Mouse (Mus musculus) activated CD4-positive, CD25-positive, alpha-beta regulatory T cell, adult 4 months (primary cell): Measurements from ENCODE around the gene Tnfrsf1b. TPM values are rescaled to one million over a fixed set of nuclear protein-coding genes. Genes with fewer than 3 reads are reported as not detected.

Experiments used
- ATAC-seq: one replicate; pipeline ENCODE4 v1.8.0; 2017
- polyA plus RNA-seq, 2 experiments: library from polyadenylated mRNA; unstranded; fragments of 100-300 nt; shearing (Covaris generic); gene quantifications; one replicate each; pipeline ENCODE4 v1.2.1; 2017

Tnfrsf1b gene
- 100 to 1,000 TPM in 1 of 2 experiments, 10 to 100 TPM in 1; 87.9 to 139 TPM for polyA plus RNA-seq

DNA sequence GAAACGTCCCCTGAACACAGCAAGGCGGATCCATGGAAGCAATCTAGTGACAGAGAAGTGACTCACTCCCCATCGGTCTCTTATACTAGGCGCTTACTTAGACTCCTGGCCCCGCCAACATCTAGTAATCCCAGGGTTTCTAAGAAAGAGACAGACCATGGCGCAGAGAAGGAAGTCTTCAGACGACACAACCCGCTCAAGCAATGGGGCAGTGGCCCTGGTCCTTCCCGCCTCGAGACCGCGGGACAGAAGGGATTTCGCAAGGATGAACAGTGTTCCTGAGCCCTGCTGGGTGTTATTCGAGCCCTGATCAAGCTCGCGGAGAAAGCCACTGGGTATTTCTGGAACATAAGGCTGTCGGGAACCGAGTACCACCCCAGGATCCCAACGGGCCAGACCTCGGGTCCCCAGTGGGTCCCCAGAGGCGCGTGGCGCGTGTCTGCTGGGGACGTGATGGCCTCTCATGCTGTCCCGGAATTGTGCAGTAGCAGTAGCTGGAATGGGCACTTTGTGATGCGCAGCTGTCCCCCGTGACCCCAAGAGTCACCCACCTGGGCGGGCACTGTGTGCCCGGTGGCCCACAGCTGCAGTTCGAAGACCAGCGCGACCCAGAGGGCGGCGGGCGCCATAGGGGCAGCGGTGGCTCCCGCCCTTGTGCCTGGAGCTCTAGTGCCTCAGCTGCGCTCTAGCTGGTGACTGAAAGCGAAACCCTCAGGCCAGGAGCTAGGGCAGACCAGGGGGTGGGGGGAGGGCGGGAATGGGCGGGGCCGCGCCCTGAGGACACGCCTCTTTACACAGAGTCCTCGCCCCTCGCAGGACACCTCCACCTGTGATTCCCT lies at the start of gene Tnfrsf1b:
Gene Tnfrsf1b (minus strand): TSS at position 698 of the 839 bp plus-strand sequence.
- peak; percentile 47 for ATAC-seq

DNA sequence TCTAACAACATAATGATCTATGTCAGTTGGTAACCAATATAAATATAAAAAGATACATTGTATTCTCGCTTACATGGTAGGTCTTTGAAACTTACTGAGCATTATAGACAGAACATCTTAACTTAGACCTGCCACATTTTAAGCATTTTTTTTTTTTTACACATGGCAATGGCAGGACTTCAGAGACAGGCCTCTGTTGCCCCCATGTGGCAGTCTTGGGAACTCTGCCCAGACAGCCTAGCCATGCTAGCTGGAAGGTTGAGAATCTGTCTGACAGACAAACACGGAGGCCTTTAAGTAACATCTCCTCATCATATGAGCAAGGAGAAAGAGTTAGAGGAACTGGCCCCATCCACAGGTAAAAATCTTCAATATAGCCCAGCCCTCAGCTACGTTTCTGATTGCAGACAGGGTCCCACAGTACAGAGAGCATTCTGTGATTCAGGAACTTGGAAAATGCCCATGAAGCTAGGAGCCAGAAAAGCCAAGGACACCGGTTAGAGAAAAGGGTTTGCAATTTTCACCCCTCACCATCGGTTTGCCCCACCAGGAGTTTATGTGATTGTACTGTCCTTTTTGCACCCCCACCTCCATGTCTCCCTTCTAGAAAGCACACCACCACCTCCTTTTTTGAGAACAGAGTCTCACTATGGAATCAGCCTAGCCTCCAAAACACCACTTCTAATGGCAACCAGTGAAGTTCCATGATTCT lies 49.1 kb upstream of the Tnfrsf1b start:
- peak; percentile 56 for ATAC-seq

DNA sequence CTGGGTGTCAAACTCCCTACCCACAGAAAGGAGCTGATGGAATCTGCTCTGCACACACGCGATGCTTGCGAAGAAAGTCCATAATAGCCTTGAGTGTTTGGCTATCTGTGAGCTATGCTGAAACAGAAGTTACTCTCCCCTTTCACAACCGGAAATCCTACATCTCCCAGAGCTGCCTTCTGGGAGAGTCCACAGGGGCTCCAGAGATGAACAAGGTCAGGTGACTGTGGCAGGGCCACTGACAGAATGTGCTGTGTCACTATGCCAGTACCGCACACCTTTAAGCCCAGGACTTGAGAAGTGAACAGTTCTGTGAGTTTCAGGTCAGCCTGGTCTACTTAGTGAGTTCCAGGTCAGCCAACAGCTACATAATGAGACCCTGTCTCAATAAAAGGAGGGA lies 47.9 kb upstream of the Tnfrsf1b start:
- ATAC-seq = no peak

DNA sequence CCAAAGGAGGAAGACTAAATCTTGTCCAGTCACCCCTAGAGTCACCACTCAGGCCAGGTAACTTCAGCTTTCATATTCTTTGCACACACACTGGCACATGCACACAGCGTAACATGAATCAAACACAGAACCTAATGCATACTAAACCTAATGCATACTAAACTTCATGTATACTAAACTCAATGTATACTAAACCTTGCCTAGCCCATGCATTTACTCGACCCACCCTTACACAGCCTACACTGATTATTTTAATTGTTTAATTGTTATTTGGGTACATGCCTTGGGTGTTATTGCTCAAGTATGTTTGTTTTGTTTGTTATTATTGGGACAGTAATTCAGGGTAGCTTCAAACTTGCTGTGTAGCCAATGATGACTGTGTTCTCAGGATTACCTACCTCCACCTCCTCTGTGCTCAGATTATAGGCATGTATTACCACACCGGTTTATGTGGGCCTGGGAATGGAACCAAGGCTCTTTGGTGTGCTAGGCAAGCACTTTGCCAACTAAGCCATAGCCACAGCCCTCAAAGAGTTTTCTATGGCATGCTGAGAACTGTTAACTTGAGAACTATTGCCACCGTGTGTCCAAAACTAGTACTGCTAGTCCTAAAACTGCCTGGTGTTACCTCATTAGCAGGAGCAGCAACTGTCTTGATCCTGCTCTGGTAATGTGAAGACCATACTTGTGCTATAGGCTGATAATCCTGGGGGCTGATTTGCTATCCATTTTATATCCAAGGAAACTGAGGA lies 39.9 kb upstream of the Tnfrsf1b start:
- ATAC-seq = peak; percentile 67

DNA sequence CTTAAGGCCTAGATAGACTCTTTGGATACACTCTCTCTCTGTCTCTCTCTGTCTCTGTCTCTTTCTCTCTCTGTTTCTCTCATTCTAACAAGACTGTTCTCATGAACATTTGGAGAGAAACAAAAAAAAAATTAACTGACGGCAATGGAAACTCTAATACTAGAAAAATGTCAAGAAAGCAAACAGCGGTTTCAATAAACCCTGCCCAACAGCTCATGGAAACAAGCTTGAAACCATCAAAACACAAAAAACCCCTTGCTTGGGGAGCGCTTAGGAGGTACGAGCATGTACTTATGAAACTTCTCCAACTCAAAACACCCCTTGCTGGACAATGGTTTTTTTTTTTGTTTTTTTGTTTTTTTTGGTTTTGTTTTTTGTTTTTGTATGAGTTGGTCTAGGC lies 38.0 kb upstream of the Tnfrsf1b start:
- peak; percentile 58 for ATAC-seq

DNA sequence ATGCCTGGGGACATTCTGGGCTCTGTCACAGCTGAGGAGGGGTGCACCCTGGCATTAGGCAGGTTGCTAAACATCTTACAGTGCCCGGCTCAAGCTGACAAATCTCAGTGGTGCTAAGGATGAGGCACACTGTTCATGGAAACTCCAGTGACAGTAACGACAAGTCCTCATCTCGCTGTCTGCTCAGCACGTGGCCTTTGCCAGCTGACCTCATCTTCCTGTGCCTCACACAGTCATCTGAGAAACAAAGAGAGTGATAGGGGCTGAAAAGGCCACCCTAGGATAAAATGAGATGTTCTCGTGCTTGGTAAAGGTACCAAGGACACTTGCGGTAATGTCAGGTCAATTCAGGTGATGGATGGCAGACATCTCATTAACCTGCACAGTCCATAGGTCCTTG lies 36.8 kb upstream of the Tnfrsf1b start:
- ATAC-seq = peak; percentile 57

DNA sequence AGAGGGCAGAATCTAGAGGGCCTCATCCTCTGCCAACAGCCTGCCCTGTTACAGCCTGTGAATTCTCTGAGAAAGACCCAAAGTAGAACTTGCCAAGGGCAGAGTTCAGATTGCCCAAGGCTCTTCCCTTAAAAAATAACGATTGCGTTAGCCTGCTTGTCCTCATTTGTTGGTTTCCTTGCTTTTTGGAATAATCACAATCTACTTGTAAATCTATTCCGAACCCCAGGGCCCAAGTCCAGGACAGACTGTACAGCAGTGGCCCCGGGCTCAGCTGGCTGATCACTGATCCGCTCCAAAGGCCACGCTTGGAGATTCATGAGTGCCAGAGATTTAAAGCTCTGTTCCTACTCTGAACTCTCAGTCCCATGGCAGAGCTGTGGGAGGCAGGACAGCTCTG lies 34.3 kb upstream of the Tnfrsf1b start:
- ATAC-seq = no peak

DNA sequence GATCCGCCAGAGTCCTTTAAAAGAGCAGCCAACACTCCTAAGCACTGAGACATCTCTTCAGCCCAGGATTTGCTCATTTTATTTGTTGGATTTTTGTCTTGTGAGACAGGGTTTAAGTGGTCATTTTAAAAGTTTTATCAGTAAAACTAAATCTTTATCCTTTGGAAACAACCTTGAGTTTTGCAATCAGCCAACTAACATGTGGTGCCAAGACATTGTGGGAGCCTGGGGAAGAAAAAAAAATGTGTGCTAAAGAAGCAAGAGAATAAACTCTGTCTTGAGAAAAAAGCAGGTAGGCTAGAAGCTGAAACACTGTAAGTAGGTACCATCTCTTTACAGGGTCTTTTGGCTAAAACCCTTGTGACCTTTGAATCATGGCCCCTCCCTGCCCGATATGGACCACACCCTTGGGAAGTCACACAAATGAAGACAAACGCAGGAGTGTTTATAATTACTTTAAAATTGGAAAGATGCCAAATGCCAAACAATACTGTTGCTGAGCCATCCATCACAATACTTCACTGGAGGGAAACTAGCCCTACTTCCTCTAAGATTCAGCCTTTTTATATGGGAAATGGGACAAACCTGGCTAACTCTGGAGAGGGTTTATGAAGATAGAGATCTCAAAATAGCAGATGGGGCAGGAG lies 32.2 kb upstream of the Tnfrsf1b start:
- ATAC-seq = no peak

DNA sequence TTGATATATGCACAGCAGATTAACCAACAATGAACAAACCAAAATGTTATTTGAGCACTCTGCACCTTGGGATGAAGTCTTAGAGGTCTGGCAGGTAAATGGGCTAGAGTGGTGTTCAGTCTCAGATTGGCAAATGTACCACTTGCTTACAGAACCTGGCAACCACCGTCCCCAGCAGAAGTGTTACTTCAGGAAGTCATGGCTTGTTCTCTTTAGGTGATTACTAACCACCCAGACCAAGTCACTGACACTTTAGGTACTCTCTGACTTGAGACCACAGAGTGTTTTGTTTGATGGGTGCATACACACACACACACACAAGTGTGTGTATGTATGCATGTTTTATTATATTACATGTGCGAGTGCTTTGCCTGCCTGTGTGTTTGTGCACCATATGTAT lies 31.6 kb upstream of the Tnfrsf1b start:
- ATAC-seq = peak; percentile 29

DNA sequence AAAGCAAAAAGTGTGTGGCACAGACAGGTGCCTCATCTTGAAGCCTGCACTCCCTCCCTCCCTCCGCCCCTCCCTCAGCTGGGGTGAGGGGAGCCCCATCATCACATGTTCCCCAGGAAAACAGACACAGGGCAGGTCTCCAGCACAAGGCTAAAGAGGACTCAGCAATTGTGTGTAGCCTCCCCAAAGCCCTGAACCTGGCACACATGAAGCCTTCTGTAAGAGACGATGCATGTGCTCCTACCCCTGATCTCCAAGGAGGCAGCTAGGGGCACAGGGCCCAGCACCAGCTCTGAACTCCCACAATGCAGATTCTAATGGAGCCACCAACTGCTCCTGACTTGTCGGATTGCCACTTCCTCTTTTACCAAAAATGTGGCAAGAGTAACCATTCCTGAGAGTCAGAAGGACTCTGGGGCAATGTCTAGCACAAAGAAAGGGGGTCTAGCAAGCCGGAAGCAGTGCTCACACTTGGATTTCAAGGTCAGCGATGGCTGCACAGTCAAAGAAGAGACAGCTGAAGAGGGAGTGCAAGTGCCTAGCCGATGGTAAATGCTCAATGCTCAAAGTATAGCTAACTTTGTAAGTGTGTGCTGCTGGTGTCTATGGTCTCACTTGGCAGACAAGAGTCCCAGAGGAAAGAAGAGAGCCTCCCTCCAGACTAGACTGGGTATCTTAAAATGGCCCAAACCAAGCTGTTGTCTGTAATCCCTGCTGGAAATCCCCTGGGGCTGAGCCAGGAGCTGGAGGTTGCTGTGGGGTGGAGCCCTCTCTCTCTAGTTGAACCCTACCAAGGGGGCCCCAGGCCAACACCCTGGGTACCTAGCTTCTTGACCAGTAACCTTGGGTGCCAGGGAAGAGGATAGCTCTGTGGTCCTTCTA lies 29.9 kb upstream of the Tnfrsf1b start:
- no peak for ATAC-seq

DNA sequence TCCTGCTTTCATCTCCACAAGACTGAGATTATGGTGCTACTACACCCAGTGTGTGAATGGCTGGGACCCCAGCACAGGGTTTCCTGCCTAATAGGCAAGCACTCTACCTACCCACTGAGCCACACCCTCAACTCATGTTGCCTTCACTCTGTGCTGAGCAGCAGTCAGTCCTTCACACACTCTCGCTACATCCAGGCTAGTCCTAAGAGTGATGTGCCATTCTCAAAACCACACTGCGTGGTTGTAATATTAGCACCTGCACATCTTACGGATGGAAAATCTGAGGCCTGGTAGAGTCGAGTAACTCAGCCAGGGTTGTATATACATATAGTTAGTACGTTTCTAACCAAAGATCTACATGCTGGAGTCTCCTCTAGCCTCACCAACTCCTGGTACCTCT lies 28.2 kb upstream of the Tnfrsf1b start:
- ATAC-seq = peak; percentile 69

DNA sequence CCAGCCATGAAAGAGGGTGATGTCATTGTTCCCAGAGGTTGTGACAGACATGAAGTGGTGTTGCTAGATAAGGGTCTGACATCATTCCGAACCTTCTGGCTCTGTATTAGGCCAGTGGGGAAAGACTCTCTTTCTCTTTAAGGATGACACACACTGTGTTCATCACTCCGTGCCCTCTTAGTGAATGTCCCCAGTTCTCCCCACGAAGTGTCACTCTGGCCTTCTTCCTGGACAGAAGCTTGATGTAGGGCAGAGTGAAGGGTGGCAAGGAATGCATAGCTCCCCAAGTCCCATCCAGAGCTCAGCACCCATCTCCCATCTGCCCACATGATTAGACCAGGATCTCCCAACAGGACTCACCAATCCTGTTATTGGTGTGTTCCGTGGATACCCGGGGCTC lies 27.3 kb upstream of the Tnfrsf1b start:
- no peak for ATAC-seq

DNA sequence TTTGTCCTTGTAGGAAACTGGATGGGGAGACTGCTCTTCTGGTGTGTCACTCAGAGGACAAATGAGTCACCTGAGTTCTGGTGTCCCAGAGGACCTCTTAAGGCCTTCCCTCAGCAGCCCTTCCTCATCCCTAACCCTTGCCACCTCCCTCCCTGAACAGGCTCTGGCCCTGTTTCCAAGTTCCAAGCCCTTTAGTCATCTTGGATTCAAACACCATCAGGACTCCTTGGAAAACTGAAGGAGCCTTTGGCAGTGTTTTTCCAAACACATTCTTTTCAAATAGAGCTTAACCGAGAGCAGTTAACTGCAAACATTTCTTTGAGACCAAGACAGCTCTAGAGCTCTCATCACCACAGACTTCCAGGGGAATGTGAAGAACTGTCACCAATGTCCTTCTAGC lies 26.1 kb upstream of the Tnfrsf1b start:
- no peak for ATAC-seq

DNA sequence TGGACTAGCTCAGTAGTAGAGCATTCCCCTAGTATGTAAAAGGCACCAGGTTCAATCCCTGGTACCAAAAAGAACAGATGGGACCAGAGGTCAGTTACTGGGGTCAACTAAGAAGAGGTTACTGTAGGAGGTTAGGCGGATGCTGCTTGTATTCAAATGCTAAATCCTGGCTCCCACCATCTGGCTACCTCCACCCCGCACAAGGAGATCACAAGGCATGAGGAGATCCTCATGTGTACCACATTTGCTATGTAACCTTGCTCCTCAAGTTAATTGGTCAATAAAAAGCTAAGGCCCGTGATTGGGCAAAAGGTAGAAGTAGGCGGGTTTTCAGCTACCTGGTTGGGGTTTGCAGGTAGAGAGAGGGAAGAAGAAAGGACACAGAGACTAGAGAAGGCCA lies 25.0 kb upstream of the Tnfrsf1b start:
- ATAC-seq = no peak

DNA sequence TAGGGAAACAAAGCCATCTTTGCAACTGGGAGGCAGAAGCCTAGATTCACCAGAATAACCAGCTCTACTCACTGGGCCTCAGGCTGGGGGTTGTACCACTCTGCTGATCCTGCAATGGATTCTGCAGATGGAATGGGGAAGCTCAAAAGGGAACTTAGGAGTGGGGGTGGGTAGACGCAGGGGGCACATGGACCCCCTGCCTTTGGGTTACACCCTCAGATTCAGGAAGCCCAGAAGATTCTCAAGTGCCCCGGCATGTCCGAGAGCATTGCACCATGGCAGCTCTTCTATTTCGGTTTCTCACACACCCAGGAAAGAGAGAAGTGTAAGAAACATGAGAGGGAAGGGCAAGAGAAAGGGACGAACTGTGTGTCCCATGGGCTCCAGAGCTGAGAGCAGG lies 23.5 kb upstream of the Tnfrsf1b start:
- ATAC-seq = no peak

DNA sequence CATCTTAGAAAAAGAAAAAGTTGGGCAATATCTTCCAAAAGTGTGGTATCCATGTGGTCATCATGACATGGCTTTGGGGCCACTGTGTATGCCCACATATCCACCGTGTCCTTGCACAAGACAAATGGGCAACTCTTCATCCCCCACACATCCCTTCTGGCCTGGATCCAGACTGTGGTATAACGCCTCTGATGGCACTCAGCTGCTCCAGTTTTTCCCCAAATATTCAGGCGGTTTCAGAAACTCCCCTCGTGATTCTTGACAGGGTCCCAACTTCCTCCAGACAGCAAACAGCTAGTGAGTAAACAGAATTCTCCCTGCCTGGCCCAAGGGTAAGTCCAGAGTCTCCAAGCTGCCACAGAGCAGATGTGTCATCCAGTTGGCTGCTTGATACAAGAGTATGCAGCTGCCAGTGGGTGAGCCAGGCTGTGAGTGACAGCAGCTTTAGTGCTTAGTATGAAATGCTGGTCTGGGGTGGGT lies 21.0 kb upstream of the Tnfrsf1b start:
- ATAC-seq = no peak

DNA sequence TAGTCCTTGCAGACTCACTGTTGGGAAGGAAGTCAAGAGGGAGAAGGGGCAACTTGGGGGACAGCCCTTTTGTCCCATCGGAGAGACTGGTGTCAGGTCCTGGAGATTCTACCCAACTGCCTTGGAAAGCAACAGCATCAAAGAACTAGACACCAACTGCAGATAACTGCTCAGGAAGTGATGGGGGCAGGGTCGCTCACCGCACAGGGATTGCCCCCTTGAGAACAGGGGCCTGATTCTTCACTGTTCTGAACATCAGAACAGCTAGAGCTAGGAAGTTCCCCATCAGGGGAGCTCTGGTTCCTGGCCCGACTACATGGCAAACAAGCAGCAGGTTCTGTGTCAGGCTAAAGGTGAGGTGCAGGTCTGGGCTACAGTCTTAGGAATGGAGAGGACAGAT lies 19.8 kb upstream of the Tnfrsf1b start:
- ATAC-seq = peak; percentile 72

DNA sequence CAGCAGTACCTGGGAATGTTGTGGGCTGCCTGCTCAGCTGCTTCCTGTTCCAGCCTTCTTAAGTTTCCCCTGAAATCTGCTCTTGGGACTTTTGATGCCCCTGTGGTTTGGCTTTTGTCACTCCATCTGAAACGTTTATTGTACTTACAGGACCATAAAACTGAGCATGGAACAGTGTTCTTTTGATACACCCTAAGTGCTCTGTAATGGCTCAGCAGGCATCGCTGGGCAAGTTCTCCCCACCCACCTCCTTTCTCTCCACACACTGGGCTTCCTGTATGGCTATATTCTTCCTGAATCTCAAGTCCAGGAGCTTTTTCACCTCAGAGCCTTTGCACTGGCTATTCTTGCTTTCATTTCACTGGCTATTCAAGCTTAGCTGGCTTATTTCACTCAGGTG lies 18.1 kb upstream of the Tnfrsf1b start:
- ATAC-seq = no peak

DNA sequence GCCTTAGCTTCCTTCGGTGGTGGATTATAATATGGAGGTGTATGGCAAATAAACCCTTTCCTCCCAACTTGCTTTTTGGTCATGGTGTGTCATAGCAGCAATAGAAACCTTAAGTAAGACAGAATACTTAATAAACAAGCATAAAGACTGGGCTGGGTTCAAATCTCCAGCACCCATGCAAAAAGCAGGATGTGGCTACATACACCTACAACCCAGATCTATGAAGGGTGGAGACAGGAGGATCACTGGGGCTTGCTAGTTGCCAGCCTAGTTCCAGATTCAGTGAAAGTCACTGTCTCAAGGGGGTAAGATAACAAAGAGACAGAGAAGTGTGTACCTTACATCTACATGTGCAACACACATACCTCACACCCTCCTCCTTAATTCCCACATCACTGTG lies 16.9 kb upstream of the Tnfrsf1b start:
- peak; percentile 52 for ATAC-seq

DNA sequence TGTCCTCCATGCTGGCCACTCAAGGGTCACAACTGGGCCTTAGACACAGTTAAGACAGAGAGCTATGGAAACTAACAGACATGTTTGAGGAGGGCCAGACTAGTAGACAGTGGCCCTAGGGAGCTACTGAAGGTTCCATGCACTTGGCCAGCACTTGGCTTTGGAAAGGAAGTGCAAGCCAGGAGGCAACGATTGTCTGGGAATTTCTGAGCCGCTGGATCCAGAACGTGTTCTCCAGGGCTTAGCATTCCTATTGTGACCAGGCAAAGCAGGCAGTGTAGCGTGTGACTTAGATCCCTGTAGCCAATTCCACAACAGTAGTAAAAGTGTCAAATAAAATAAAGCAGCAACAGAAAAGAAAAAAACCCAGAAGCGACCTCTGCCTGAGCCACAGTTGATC lies 14.1 kb upstream of the Tnfrsf1b start:
- no peak for ATAC-seq

DNA sequence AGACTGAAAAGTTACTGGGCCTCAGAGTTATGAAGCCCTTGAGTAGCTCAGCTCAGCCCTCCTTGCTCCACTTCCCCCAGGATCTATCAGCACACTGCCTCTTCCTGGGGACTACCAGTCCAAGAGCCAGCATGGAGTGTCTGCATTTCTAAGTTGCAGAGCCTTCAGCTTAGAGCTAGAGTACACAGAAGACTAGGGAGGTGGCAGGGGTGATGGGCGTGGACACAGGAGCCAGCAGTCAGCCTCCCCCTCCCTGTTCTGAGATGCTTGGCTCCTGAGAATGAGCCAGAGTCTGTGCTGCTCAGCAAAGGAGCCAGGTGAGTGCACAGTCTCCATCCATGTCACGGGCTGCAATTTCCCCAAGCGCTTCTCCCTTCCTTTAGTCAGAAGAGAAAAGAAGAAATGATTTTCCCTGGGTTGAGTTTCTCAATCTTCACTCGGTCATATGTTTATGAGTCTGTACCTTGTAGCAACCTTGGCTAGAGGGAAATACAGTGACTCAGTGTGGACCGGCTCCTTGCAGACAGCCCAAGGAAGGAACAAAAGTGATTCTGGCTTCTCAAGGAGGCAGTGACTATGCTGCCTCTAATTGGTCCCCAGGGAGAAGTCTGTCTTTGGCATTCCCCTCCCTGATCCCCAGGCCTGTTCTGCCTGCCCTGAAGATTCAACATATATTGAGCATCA lies 11.2 kb upstream of the Tnfrsf1b start:
- no peak for ATAC-seq
